Mouse (Mus musculus): ENCODE data around the gene Zc3h12c. TPM values are rescaled to one million over a fixed set of nuclear protein-coding genes. Genes with fewer than 3 reads are reported as not detected.

The Zc3h12c gene
- total RNA-seq, 2 experiments from 2014 or later, result 18.4 to 23.7 TPM

Small RNAs within 50 kb of the gene (microRNA-seq; reads per million reads assigned to microRNA genes)
- gene Gm27686 (ENCODE audit: borderline number of aligned reads in 2 of 2) (0 reads per million in 2 experiments), gene Mir6244 (ENCODE audit: borderline number of aligned reads in 2 of 2) (0 reads per million in 2 experiments)

Other genes starting within 250 kb of the Zc3h12c start
- gene Fdx1, start 205.0 kb downstream of the Zc3h12c start, total RNA-seq (2021), result 1,000 to 10,000 TPM; 3,296 to 3,327 TPM
- 100 to 1,000 TPM; 116 to 126 TPM for gene Rdx, start 121.4 kb downstream of the Zc3h12c start, total RNA-seq (2021)